Mouse (Mus musculus) heart, postnatal 0 days (tissue): Measurements from ENCODE around the gene 1700015F17Rik. TPM values are rescaled to one million over a fixed set of nuclear protein-coding genes. Genes with fewer than 3 reads are reported as not detected.

Experiments used
- ATAC-seq: fragments of 200-750 bp; cut with Nextera tagmentation; 2 replicates; pipeline ENCODE4 v1.8.0; 2017; ENCODE audit warnings: low read depth, moderate number of reproducible peaks, moderate library complexity; ENCODE audit not compliant: insufficient read depth
- DNase-seq: peaks from one replicate; pipeline ENCODE4 v3.0.0-alpha.2; 2016; ENCODE audit warnings: low spot score
- H3K27ac ChIP-seq: fragments of 300-500 bp; sonication (generic); 2 replicates; pipeline ENCODE4 v1.5.1; 2014; ENCODE audit warnings: low read depth, mild to moderate bottlenecking
- H3K27me3 ChIP-seq: fragments of 300-500 bp; sonication (generic); 2 replicates; pipeline ENCODE4 v1.6.1; 2014; ENCODE audit warnings: low read length, mixed read lengths; ENCODE audit not compliant: control insufficient read depth, insufficient read depth
- H3K36me3 ChIP-seq: fragments of 300-500 bp; sonication (generic); replicated peaks from 2 replicates; pipeline ENCODE4 v1.6.1; 2014; ENCODE audit warnings: low read length, mixed read lengths; ENCODE audit not compliant: control insufficient read depth, insufficient read depth
- H3K4me1 ChIP-seq: fragments of 300-500 bp; sonication (generic); 2 replicates; pipeline ENCODE4 v1.6.1; 2014; ENCODE audit warnings: antibody characterized with exemption; ENCODE audit not compliant: control insufficient read depth, insufficient read depth
- H3K4me2 ChIP-seq: fragments of 300-500 bp; sonication (generic); 2 replicates; pipeline ENCODE4 v1.6.1; 2014; ENCODE audit warnings: low read depth, mild to moderate bottlenecking, low read length, moderate library complexity
- H3K4me3 ChIP-seq: fragments of 300-500 bp; sonication (generic); 2 replicates; pipeline ENCODE4 v1.5.1; 2014; ENCODE audit warnings: low read depth, low read length
- H3K9ac ChIP-seq: fragments of 300-500 bp; sonication (generic); replicated peaks from 2 replicates; pipeline ENCODE4 v1.6.1; 2014; ENCODE audit warnings: low read depth, low read length, mixed read lengths
- H3K9me3 ChIP-seq: fragments of 300-500 bp; sonication (generic); replicated peaks from 2 replicates; pipeline ENCODE4 v1.6.1; 2016; ENCODE audit warnings: low read length; ENCODE audit not compliant: control insufficient read depth
- CTCF ChIP-seq: IDR thresholded peaks from 2 replicates; pipeline ENCODE4 v1.5.1; 2016; ENCODE audit warnings: antibody characterized with exemption, control low read depth, low read depth
- EP300 ChIP-seq: IDR thresholded peaks from 2 replicates; pipeline ENCODE4 v1.6.1; 2016; ENCODE audit warnings: antibody characterized with exemption, low read depth
- WGBS: fragments of 180-500 bp; shearing (Covaris S2); extraction: QIAGEN DNeasy Blood & Tissue Kit; methylation state at CpG from one replicate; pipeline ENCODE4 v1.1.7; 2014; 5-methylcytosine and 5-hydroxymethylcytosine counted together
- polyA plus RNA-seq: library from polyadenylated mRNA; unstranded; fragments of >200 nt; fragmentation: Nextera tagmentation; extraction: Ambion mirVana; gene quantifications from 2 replicates; pipeline ENCODE4 v1.2.1, GENCODE M21; 2015
- total RNA-seq: library from RNA; depleted of rRNA; stranded (reverse); fragments of >200 nt; gene quantifications from 2 replicates; pipeline ENCODE4 v1.2.3, GENCODE M21; 2014; ENCODE audit warnings: low replicate concordance

1700015F17Rik gene
- total and polyA plus RNA-seq, 2 experiments from 2014 or later: not detected

- Histone ChIP-seq H3K9ac (no peak overlapping the region), H3K27ac (no peak overlapping the region), H3K9me3 (no peaks in the 10 kb centered on the region), H3K4me2 (no peak overlapping the region), H3K4me3 (no peak overlapping the region), H3K27me3 (no peaks in the 10 kb centered on the region), H3K4me1 (peaks cover 6% of the 10 kb centered on the region), H3K36me3 (peaks cover 25% of the 10 kb centered on the region)
- DNase-seq (no peak), ATAC-seq (no peak)
- TF ChIP-seq CTCF (no peak), EP300 (no peak)
- 51% methylated on average over 10 of the region's 10 CpGs for WGBS
Observed at GRCm38 (mm10) chr5:5510304-5510887, 31.5 kb upstream of the 1700015F17Rik start.

- Histone ChIP-seq H3K27me3 (no peaks in the 10 kb centered on the region), H3K36me3 (peaks cover 29% of the 10 kb centered on the region), H3K27ac (no peak overlapping the region), H3K9ac (no peak overlapping the region), H3K4me3 (no peak overlapping the region), H3K9me3 (no peaks in the 10 kb centered on the region), H3K4me1 (peaks cover 6% of the 10 kb centered on the region), H3K4me2 (no peak overlapping the region)
- 85% methylated on average over 10 of the region's 10 CpGs for WGBS
- TF ChIP-seq CTCF (no peak), EP300 (no peak)
- DNase-seq (no peak), ATAC-seq (no peak)
Observed at GRCm38 (mm10) chr5:5508231-5508630, 29.3 kb upstream of the 1700015F17Rik start.

DNA sequence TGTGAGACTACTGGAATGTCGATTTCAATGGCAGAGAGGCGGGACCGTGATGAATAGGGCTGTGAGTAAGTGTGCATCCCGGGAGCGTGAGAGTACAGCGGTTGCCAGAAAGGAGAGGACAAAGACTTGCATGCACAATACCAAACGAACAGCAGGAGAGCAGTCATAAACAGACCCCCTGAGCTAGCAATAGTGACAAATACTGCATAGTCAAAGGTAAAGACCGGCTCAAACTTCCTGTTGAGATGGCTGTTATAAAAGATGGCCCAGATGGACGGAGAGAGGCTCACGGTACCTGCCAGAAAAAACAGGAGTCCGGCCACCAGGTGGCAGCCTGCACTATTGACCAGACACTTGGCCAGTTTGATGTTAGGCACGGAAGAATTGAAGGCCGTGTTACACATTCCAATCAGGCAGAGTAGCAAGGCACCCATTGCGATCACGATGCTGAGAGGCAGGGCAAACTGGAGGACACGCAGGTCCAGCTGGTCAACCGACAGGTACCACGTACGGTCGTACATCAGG lies 28.8 kb upstream of the 1700015F17Rik start:
- ATAC-seq: no peak
- 56% methylated on average over 20 of the region's 20 CpGs for WGBS

DNA sequence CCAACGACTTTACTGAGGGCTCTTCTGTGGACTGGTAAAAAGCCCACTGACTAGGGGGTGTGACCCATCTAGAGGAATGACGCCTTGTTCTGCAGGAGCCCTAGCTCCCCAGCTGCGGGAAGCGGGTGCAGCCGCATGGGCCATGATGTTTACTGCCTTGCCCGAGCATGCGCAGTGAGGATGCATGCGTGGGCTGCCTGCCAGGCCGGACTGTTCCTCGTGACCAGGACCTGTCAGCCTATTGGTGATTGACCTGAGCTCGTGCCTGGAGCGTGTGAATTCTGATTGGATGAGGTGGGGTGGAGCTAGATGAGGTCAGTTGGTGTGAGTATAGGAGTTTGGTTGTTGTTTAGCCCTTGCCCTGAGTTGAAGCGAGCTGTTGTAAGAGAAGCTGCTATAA lies 25.5 kb upstream of the 1700015F17Rik start:
- 87% methylated on average over 13 of the region's 13 CpGs for WGBS
- TF ChIP-seq CTCF: no peak
- no peak for ATAC-seq
- Histone ChIP-seq H3K4me3 (no peak overlapping the region), H3K9ac (no peak overlapping the region), H3K4me2 (no peak overlapping the region), H3K36me3 (peaks cover 23% of the 10 kb centered on the region), H3K9me3 (no peaks in the 10 kb centered on the region), H3K27me3 (no peaks in the 10 kb centered on the region), H3K4me1 (no peaks in the 10 kb centered on the region), H3K27ac (no peak overlapping the region)
- DNase-seq: no peak

More for the DNA sequence above, 28.8 kb upstream of the 1700015F17Rik start:
- no peak overlapping the region for H3K9ac ChIP-seq
- H3K27ac ChIP-seq: no peak overlapping the region
- H3K27me3 ChIP-seq: no peaks in the 10 kb centered on the region
- peak; percentile 42 for DNase-seq
- peaks cover 29% of the 10 kb centered on the region for H3K36me3 ChIP-seq
- no peaks in the 10 kb centered on the region for H3K9me3 ChIP-seq
- H3K4me3 ChIP-seq: no peak overlapping the region
- H3K4me2 ChIP-seq: no peak overlapping the region
- TF ChIP-seq CTCF: peak; percentile 66
- TF ChIP-seq EP300: no peak
- peaks cover 6% of the 10 kb centered on the region for H3K4me1 ChIP-seq

DNA sequence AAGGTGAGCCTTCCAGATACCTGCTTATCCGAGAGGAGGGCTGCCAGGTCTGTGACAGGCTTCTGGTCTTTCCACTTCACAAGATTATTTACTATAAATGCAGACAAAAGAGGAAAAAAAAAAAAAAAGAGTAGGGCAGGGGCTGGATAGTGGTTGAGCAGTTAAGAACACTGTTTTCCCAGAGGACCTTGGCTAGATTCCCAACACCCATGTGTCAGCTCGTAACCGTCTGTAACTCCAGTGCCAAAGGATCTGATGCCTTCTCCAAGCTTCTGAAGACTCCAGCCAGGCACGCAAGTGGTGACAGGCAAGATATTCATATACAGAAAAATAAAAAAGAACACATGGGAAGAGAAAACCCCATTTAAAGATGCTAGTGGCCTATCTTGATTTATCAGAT lies 24.4 kb upstream of the 1700015F17Rik start:
- TF ChIP-seq CTCF (no peak), EP300 (no peak)
- Histone ChIP-seq H3K9ac (no peak overlapping the region), H3K9me3 (no peaks in the 10 kb centered on the region), H3K36me3 (peaks cover 22% of the 10 kb centered on the region), H3K27ac (no peak overlapping the region), H3K27me3 (no peaks in the 10 kb centered on the region), H3K4me1 (no peaks in the 10 kb centered on the region), H3K4me3 (no peak overlapping the region), H3K4me2 (no peak overlapping the region)
- no peak for DNase-seq
- ATAC-seq: no peak
- WGBS: 55% methylated on average over 4 of the region's 4 CpGs

DNA sequence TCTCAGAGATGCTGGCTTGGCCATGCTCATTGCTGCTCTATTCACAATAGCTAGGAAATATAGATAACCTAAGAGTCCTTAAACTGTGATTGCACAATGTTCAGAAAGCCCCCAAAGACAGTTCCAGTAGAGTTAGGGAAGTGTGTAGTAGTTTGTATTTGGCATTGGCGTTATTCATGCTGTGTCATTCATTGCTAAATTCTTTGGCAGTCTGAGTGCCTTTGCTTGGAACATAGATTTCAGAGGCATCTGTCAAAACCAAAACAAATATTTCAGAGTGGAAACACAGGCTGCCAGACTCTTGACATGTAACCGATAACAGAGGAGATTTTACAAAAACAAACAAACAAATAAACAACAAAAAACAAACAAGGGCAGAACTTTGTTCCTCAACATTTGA lies 22.6 kb upstream of the 1700015F17Rik start:
- Histone ChIP-seq H3K9me3 (no peaks in the 10 kb centered on the region), H3K4me2 (no peak overlapping the region), H3K9ac (no peak overlapping the region), H3K27me3 (no peaks in the 10 kb centered on the region), H3K4me1 (no peaks in the 10 kb centered on the region), H3K36me3 (peaks cover 4% of the 10 kb centered on the region; the same call in 1 of the 2 replicates), H3K4me3 (no peak overlapping the region), H3K27ac (no peak overlapping the region)
- TF ChIP-seq EP300: no peak
- no peak for TF ChIP-seq CTCF
- WGBS: 60% methylated on average over 2 of the region's 2 CpGs
- DNase-seq (no peak), ATAC-seq (no peak)
